Mouse (Mus musculus): ENCODE results near the gene Nectin2.
A peak's percentile ranks its signal among the peaks of the same experiment; 100 is the strongest.

Gene Nectin2

DNA sequence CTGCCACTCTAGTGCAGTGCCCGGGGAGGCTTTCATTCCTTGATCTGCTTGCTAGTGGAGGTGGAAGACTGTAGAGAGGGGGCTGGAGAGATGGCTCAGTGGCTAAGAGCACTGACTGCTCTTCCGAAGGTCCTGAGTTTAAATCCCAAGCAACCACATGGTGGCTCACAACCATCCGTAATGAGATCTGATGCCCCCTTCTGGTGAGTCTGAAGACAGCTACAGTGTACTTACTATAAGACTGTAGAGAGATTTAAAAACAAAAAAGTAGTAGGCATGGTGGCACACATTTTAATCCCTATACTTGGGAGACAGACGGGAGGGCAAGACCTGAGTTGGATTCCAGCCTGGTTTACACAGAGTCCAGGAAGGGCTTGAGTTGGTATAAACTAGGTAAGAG is 37.9 kb downstream of the Nectin2 start:
- DNase-seq (ENCODE audit: low spot score in 2 of 2), result no peak

DNA sequence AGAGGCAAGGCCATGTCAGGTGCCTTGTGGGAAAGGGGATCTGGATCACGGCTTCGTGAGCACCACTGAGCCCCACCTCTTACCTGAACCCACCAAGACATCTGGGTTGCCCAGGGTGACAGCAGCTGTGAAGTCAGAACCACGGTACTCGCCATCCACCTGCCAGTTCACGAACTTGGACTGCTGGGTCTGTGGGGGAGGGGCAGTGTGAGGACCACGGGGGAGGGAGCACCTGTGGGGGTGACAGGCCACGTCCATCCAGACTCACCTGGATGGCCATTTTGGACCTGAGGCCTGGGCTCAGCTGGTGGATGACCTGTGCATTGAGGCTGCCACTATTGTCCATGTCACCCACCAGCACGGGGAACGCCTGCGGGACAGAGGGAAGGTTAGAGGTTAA is 39.6 kb downstream of the Nectin2 start:
- no peak for DNase-seq (ENCODE audit: low spot score in 2 of 2)

DNA sequence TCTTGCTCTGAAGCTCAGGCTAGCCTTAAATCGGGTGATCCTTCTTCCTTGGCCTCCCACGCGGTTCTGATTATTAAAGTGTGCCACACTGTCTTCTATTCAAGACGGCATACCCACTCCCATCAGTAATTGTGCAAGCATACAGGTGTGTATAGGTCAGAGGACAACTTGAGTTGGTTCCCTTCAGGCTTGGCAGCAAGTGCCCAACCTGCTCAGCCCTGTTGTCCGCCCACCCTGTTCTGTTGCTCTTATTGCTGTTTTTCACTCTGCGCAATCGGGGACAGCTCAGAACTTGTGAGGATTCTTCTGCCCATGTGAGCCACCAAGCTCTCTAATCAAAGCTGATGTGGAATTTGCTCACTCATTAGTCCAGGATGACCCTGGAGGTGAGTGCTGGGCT is 45.0 kb downstream of the Nectin2 start:
- DNase-seq (ENCODE audit: low spot score in 2 of 2), result no peak

DNA sequence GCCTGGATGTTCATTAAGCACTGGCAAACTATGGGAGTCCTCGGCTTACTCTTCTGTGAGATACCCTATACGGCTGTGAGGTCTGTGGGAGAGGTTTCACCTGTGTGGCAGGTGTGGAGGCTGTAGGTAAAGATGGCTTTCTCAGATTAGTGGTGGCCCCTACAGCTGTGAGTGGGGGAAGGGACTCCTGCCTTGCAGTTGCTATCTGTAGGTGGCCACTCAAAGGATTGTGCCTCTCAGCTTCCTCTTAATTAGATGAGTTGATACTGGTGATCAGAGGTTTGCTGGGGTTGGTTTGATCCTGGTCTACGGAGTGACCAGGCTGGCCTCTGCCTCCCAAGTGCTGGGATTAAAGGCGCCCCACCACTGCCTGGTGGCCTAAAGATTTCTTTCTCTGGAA is 45.8 kb downstream of the Nectin2 start:
- DNase-seq (ENCODE audit: low spot score in 2 of 2), result no peak

DNA sequence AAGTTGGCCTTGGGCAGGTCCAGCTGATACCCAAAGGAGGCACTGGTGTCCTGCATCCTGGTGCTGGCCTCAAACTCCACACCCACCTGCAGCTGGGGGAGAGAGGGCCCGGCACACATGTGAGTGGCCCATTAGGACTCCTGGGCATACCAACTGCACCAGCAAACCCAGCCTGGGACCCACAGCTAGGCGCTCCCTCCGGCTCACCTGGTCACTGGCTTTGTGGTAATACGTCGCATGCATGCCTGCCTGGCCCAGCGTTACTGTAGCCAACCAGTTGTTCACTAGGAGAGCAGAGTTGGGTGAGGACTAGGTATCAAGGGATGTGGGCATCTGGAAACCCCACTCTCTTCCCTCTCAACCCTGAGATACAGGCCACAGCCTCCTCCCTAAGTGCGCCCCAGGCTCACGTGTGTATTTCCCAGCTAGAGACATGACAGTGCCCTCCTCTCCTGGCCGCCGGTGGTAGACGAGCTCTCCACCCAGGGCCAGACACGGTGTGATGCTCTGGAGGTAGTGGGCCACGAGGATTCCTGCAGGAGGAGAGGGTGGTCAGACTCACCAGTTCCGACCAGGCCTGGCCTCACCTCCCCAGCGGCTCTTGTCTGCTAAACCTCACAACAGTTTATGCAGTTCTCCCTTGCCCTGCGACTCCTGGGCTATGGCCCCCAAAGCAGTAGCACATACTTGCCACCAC is 47.3 kb downstream of the Nectin2 start:
- no peak for DNase-seq (ENCODE audit: low spot score in 2 of 2)

DNA sequence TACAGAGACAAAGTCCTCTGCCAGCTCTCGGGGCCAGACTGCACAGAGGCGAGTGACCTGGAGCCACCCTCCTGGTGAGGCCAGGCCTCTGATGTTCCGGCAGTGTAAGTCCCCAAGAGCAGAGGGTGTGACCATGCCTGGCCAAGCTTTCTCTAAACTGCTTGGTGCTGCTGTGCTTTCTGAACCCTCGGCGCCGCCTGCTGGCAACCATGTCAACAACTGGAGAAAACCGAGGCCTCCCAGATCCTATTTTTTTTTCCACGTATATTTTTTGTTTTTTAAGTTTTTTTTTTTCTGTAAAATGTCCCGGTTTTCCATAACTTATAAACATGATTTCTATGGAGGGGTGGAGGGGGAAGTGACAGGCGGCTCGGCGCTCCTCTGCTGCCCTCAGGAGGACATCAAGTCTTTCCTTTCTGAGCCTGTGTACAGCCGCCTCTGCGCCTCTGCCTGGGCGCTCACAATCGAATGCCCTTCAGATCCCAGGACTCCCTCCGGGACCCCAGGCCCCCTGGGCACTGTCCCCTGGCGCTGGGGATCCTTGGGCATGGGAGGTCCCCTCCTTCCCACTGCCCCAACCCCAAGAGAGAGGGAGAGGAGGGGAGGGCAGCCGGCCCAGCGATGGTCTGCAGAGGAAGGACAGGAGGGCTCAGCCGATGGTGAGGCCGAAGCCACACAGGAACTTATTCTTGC is 49.1 kb downstream of the Nectin2 start:
- DNase-seq (ENCODE audit: low spot score in 2 of 2), result peak in 1 of 2 experiments; percentile 69

DNA sequence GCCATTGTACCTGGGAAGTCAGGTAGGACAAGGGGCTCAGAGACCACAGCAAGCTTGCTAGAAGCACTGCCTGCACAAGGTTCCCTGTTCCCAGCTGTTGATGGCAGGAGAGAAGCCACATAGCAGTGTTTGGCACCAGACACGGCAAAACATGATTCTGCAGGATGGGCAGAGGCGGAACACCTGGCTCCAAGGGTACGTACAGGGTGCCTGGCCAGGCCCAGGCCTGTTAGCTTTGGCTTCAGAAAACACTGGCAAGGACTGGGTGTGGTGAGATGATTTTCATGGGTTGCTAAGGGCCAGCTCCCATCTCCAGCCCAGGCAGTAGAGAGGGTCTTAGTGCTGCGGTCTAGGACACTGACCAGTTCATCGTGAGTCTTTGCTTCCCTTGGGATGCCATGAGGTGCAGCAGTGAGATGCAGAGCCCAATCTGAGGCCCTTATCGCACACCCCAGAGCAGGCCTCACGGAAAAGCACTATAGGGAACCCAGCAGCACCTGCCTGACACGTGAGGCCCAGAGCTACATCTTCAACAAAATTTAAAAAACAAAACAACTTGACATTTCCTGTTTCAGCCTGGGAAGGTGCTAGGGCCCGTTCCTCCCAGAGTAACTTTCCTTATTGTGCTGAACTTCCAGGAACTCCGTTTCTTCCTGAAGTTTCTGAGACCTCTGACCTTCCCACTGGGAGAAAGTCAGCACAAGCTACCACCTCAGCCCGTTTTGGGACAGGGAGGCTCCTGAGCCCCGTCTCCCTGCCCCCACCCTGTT is 49.8 kb downstream of the Nectin2 start:
- no peak for DNase-seq (ENCODE audit: low spot score in 2 of 2)

DNA sequence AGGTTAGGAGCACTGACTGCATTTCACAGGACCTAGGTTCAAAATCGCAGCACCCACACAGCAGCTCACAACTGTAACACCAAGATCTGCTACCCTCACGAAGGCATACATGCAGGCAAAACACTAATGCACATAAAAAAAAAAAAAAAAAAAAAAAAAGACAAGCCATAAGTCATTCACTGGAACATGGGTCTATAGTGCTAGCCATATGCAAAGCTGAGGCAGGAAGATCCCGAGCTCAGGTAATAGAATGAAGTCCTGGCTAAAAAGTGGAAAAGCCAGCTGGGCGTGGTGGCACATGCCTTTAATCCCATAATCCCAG is 50.5 kb downstream of the Nectin2 start:
- no peak for DNase-seq (ENCODE audit: low spot score in 2 of 2)

DNA sequence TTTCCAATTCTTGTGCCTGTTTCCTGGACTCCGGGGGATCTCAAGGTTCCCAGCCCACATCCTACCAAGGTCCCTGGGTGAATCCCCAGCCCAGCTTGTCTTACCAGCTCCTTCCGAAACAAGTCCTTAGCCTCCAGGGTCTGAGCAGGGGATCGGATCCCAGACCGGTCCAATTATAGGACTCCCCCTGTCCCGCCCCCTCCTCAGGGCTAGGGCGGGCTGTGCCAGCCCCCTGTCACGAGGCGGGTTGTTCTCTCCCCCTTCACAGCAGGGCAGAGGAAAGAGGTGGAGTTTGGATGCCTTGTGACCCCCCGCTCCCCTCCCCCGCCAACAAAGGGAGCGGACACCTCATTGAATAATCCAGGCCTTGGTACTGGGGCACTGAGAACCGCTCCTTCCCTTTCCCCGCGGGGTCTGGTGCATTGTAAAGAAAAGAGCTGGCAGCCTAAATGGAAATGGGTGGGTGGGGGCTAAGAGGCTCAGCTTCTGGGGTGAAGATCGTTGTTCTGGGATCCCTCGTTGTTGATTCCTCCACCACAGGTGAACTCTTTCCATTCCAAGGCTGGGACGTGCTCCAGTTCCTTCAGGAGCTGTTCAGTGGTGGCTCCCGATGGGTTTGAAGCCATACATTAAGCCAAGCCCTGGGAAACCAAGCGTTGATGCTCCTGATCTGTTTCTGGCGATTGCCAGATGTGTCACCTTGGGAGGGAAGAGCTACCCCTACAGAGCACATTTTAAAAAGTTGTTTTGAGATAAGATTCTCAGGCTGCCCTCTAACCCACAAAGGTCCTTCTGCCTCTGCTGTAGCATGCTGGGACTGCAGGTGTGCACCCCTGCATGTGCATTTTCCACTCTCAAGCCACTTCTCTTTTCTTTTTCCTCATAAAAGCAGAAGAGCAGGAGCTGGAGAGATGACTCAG is 51.1 kb downstream of the Nectin2 start, which contains the start of gene Apoe:
Gene Apoe, minus strand, starts transcription at position 282 of the 920 bp plus-strand sequence.
- DNase-seq (ENCODE audit: low spot score in 2 of 2), result peak in 1 of 2 experiments; percentile 67

DNA sequence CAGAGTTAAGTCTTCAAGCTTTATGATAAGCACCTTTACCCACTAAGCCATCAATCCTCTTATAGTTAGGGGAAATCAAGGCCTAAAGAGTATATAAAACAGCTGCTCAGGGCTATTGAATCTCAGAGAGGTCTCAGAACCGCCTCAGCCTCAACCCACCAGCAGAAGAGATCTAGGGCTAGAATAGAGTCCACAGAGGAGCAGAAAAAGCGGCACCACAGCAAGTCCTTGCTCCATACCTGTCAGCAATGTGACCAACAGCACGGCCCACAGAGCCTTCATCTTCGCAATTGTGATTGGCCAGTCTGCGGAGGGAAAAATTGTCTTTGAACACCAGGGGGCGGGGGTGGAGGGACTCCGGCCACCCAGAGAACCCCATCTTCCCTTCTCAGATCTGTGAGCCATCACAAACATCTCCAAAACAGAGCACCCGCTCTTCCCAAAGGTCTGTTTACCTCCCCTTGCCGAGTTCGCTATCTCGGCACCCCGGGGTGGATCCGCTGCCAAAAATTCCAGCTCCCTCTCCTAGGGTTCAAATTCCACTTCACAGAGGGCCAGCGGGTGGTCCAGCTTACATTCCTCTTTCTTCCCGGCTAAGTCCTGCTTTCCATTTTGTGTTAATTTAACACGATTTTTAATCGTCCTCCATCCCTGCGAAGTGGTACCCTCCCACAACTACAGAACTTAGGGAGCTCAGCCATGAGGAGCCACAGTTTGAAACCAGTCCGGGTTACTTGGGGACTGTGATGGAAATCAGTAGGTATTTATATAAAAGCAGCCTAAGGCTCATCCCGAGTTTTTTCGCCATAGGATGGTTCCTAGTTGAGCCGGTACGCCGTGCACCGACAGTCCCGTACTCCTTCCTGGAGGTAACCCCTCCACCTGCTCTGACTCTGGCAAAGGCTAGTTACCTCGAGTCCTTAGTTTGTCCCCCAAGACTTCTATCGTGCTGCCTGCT is 52.1 kb downstream of the Nectin2 start:
- DNase-seq (ENCODE audit: low spot score in 2 of 2), result no peak

DNA sequence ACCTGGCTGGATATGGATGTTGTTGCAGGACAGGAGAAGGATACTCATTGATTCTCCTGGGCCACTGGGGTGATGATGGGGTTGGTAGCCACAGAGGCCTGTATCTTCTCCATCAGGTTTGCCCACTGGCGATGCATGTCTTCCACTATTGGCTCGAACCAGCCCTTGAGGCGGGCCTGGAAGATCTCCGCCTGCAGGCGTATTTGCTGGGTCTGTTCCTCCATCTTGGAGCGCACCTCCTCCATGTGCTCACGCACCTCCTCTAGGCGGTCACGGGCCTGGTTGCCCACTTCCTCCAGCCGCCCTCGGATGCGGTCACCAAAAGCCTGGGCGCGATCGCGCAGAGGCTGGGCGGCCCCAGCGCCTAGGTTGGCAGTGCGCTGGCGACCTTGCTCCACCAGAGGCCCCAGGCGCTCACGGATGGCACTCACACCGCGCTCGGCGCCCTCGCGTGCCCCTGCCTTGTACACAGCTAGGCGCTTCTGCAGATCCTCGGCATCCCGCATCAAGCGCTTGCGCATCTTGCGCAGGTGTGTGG is 53.9 kb downstream of the Nectin2 start:
- DNase-seq (ENCODE audit: low spot score in 2 of 2), result no peak

DNA sequence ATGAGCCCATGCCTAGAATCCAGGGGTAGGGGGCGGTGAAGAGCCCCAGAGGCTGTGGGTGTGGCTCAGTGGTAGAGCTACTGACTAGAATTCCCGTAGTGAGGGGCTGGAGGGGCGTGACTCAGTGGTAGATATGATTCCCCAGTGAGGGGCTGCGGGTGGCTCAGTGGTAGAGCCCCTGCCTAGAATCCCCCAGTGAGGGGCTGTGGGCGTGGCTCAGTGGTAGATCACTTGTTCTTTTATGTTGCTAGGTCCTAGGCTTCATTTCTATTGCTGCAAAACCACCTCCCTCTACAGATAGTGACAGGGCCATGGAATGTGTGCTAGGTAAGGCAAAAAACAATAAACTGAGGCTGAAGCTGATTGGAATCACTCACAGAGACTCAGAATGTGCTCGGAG is 54.4 kb downstream of the Nectin2 start:
- DNase-seq (ENCODE audit: low spot score in 2 of 2), result no peak

DNA sequence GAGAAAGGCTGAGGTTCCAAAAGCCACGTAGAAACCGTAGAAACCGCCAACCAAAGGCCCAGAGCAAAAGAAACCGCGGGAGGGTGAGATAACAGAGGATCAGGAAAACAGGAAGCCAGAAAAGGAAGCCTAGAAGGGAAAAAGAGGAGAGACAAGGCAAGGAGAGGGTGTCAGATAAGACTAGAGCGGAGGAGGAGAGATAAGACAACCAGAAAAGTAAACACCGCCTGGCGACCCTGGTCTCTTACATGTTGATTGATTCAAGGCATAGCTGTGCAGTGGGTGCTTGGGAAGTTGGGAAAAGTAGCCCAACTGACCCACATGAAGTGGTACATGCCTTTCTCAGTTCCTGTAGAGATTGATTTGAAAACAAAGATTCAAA is 55.1 kb downstream of the Nectin2 start:
- no peak for DNase-seq (ENCODE audit: low spot score in 2 of 2)

DNA sequence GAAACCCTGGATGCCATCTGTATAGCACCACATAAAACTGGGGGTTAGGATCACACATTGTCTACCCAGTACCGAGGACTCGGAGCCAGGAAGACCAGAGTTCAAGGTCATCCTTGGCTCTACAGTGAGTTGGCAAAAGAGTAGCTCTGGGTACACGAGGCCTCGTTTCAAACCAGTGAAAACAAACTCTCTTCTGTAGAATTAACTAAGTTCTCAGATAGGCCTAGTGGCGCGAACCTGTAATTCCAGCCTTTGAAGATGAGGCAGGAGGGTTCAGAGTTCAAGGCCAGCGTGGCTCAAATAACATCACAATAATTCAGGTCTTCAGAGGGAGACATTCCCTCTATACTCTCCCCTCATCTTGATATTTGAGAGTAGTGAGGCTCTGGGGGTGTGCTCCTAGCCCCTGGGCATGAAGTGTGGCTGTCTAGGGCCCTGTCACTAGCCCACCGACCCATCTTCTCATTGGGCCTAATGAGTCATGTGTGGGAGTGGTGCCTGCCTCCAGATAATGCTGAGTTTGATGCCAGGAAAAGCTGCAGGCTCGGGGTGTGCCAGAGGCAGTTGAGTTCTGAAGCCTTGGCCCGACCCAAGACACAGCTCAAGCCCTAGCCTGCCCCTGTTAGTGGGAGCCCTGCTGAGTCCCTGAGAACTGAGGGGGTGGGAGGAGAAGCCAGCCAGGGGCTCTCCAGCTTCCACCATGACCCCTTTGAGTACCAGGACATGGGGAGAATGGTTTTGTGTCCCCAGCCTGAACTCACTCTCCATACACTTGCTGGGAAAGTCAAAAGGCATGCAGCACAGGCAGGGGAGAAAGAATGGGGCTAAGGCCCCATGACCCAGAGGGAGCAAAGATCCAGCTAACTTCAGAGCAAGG is 55.7 kb downstream of the Nectin2 start:
- DNase-seq (ENCODE audit: low spot score in 2 of 2), result no peak

DNA sequence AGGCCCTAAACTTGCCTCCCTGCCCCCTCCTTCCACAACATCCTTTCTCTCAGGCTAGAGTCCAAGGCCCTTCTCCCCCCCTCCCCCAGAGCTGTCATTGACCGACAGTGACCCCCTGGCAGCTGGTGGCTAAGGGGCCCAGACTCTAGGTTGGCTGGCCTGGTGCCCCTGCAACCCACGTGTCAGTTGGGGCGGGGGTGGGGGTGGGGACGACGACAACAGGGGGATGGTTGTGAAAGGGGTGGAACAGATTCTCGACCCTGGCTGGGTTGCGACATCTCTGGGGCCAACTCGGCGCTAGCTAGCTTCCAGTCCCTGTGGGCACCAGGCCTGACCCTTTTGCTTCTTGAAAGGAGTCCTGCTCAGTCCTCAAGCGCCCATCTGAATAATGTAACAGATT is 56.9 kb downstream of the Nectin2 start:
- DNase-seq (ENCODE audit: low spot score in 2 of 2), result peak in 1 of 2 experiments; percentile 60

DNA sequence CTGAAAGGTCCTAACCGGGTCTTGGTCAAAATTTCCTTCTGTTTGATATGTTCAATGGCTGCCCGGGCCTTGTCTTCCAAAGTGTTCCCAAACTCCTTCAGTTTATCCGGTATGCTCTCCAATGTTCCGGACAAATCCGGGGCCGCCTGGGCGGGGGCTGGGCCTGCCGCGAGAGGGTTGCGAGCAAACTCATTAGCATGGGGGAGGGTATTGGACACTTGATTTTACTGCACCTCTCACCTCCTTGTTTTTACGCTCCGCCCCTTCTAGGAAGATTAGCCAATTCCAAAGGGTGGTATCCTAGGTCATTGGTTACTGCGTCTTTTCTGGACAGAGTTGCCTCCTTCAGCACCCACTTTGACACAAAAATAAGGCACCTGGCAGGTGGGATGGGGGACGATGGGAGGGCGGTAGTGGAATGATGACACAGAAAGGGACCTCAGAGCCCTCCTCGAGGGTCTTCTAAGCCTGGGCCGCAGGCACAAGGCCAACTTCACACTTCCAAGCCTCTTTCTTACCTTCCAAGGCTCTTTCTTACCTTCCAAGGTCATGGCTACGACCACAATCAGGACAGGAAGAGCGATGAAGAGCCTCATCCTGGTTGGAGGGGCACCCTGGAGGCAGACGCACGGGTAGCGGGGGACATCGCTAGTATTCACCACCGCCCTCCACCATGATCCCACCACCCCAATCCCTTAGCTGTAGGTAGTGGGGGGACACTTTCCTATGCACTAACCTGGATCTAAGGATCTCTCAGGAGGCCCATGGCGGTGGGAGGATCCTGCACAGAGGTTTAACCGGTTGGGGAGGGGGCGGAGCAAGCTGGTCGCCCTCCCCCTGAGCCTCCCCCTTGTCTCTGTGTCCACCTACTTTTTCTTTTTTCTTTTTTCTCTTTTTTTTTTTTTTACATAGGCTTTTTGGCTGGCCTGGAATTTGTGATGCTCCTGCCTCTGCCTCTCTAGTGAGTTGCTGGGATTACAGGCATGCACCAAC is 58.1 kb downstream of the Nectin2 start, which contains the start of gene Apoc1:
Gene Apoc1, minus strand, starts transcription at position 788 of the 993 bp plus-strand sequence.
- no peak for DNase-seq (ENCODE audit: low spot score in 2 of 2)

DNA sequence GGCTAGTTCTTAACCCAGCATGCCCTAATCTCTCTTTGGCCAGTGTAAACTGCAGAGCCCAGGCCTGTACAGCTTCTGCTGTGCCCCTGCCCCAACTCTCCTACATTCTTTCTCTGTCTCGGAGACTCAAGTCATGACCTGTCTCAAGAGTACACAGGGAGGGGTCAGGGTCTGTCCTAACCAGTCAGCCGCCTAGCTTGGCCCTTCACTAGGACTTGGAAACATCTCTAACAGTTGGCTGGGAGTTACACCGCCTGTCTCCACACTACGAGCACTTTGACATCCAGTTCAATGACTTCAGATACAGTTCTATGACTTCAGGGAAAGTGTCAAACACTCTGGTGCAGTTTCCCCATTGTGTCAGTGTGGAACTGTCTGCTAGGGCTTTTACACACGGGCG is 58.8 kb downstream of the Nectin2 start:
- no peak for DNase-seq (ENCODE audit: low spot score in 2 of 2)

DNA sequence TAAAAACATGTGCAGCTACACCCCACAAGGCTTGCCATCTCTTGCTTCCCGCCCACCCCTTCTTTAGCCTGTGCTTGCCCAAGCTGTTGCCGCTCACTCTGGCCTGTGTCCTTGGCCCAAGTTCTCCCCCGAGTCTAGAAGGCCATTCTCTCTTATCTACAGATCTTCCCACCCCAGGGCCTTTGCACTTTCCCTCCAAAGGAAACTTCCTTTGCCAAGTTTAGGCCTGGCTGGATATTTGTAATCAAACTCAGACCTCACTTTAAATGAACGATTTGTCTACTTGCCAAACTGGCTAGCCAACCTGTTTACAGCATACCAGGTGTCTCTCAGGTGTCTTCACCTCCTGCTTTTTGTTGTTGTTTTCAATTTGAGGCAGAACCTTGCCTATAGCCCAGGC is 59.4 kb downstream of the Nectin2 start:
- no peak for DNase-seq (ENCODE audit: low spot score in 2 of 2)

Measured in left cerebral cortex, adult 9 months (tissue).